Mouse (Mus musculus): ENCODE data around the gene Tbx19.

Tbx19 gene

DNA sequence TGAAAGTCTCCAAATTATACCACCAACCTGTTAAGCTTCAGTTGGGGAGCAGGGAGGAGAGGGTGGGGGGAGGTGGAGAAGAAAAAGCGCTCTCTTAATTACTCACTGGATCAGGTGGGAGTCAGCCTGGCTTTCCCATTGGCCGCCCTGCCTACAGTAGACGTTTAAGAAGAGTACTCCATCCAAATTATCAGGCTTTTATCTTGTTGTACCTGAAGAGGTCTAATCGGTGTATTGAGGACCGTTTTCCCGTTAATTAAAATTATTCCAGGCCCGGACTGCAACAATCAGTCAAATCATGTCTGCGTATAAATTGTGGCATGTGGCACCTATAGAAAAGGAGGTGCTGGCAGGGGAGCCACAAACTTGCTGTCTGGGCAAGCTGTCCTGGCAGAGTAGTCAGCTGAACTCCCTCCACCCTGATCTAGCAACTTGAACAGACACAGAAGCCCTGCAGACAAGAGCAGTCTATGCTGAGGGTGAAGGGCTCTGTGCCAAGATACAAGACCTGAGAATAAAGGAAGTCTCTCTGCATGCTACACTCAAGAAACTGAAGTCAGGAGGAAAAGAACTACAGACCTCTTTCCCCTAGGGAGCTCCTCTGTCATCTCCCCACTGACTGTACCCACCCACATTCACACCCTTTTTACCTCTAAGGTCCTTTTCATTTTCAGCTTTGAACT is at the start of gene Tbx19:
Gene Tbx19, minus strand, starts transcription at position 51 of the 683 bp plus-strand sequence.
- no peak for DNase-seq

DNA sequence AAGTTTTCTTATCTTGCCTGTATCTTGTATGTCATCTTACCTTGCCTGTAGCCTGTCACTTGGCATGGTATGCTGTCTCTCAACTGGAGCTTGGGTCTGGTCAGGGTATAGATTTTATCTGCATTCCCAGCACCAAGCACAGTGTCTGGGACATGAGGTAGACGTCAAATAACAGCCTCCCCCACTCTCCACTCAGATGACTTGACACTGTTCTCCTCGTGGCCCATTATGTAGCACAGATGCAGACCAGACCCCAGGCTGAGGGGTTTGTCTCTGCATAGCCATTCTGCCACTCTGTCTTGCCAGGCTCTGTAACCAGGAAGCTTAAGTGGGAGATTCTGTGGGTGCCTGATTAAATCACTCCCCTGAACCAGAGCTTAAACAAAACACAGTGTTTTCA is 45.0 kb upstream of the Tbx19 start:
- no peak for DNase-seq

DNA sequence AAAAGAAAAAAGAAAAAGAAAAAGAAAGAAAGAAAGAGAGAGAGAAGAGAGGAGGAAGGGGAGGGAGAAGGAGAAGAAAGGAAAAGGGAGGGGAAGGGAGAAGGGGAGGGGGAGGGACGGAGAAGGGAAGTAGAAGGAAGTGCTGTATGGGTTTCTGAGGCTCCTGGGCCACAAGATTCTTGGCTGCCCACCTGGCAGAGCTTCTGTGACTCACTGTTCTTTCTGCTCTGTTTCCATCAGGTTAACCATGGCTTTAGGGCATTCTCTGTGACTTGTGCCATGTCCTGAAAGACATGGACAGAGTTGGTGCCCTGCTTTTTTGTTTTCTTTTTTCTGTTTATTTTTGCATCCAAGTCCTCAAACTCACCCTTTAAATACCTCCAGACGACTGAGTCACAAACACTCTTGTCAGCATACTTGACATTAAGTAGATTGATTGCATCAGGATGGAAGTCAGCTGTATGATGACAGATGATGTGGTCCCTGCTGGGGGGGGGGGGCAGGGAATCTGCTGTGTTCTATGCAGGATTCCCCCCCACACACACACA is 43.0 kb upstream of the Tbx19 start:
- DNase-seq, result no peak

DNA sequence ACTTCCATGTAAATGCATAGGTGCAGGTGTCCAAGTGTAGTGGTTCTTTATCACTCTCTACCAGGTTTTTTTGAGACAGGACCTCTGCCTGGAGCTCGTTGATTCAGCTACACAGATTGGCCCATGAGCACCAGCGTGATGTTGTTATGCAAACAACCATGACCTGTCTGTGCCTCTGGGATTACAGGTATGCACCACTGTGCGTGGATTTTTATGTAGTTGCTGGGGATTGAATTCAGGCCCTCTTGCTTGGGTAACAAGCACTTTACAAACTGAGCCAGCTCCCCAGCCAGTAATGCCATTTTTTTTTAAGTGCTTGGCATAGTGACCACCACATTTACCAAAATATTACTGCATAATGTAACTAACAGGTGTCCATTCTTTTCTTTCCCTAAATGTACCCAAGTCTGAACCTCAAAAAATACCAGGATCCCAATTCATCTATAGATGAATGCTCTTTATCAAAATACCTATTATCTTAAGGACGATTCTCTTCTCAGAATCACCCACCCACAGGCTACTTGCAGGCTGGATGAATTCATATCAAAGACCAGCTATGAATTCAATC is 41.0 kb upstream of the Tbx19 start:
- DNase-seq, result no peak

DNA sequence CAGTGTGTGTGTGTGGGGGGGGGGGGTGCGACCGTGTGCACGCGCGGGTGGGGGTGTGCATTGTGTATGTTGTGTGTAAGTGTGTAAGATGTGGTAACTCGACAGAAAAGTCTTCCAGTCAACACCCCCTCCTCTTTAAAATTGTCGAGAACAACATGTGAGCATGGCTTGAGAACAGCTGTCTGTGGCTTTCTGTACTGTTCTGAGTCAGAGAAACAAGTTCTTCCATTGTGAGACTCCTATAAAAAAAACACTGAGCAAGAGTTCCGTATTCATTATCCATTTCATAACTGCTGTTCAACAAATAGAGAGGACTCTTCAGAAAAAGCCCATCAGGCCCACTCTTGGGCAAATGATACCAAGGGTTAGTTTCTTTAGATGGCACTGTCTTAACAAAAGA is 40.2 kb upstream of the Tbx19 start:
- no peak for DNase-seq

DNA sequence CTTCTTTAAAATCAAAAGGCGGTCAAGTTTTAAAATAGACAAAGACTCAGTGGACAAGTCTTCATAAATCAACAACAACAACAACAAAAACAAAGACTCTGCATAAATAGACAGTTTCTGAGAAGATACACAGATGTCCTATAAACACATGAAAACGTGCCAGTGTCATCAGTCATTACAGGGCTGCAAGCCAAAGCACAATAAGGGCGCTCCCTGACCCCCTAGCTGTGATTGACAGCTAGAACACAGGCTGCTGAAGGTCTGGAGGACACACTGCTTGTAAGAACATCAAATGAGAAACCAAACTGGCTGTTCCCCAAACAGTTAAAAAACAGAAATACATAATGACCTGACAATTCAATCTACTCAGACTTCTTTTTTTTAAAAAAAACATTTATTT is 39.1 kb upstream of the Tbx19 start:
- no peak for DNase-seq

DNA sequence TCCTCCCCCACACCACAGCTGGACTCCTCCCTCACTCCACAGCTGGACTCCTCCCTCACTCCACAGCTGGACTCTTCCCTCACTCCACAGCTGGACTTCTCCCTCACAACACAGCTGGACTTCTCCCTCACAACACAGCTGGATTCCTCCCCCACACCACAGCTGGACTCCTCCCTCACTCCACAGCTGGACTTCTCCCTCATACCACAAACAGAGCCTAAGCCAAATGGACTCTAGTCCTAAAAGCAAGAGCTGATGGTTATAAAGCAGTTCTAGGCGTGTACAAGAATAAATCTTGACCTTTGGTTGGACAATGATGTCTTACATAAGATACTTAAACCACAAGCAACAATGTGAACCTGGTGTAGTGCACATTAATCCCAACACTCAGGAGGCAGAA is 38.4 kb upstream of the Tbx19 start:
- no peak for DNase-seq

DNA sequence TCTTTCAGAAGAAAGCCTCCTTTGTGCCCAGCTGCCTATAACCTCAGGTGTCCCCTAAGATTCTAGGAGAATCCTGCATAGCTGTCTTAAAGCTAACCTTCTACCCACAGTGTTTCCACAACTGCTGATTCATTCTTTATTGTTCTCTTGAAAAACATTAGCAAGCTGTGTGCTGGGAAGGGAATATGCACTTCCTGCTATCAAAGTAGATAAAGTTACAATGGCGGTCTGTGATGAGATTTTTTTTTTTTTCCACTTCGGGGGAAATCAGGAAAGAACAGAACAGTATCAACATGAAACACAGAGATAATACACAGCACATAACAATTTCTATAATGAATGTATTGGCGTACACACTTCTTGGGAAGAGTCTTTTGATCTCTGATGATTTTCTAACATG is 37.3 kb upstream of the Tbx19 start:
- DNase-seq, result no peak

DNA sequence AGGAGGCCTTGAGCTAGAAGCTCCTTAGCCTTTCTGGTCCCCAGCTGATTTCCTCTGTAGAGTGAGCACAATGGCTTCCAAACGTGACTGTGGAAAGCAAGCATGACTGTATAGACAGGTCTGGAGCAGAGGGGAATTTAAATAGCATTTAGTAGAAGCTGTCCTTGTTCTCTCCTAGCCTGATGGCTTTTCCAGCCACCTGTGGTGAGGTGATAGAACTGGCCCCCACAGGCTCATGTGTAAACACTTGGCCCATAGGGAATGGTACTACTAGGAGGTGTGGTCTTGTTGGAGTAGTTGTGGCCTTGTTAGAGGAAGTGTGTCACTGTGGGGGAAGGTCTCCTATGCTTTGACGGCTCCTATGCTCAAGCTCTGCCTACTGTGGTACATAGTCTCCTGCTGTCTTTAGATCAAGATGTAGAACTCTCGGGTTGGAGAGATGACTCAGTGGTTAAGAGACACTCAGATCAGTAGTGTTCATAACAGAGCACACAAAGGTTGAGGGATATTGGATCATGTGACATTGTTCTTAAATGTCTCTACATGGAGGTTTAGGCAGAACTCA is 34.9 kb upstream of the Tbx19 start:
- no peak for DNase-seq

DNA sequence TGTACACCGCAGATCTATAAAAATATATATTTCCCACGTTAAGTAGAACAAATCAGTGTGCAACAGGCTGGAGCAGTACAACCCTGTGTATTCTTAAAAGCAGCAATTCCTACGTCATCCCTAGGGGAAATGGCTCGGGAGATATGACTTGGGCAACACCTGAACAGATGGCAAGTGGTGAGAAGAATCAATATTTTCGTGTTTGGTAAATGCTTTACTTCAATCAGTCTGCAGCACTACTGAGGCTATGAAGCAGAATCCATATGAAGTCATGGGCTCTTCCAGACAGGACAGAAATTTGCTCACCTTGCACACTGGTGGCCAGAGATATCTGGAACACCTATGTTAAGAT is 34.1 kb upstream of the Tbx19 start:
- DNase-seq, result no peak

DNA sequence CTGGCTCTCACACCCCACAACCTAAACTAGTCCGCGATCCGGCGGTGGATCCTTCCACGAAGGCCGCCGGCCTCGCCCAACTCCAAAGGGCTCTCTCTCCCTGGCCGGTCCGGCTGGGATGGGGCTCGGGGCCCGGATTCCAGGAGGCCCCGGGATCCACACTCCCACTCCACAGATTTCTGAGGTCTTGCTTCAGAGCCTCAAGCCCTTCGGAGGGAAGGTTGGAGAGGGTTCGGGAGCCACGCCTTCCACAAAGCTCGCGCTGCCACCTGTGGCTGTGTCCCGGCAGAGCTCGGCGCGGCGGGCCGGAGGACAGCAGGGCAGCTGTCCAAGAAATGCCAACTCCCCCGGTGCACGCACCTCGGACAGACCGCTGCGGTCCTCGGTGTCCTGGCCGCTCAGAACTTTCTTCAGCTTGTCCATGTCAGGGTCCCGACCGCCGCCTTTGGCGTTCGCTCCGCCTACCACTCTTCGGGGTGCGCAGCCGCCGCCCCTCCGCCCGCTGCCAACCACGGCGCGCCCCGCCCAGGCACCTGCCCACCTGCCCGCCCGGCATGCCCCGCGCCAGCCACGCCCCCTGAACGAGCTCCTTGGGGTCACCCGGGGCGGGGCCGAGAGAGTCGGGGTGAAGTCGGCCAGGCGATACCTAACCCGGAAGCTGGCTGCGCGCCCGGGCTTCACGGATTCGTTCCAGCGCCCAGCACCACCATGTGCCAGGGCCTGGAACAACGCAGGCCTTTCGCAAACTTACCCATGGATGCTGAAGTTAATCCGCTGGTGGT is 33.5 kb upstream of the Tbx19 start, which contains the start of gene Sft2d2:
Gene Sft2d2, minus strand, starts transcription at position 559 of the 782 bp plus-strand sequence.
- peak; percentile 94 to 97 for DNase-seq

DNA sequence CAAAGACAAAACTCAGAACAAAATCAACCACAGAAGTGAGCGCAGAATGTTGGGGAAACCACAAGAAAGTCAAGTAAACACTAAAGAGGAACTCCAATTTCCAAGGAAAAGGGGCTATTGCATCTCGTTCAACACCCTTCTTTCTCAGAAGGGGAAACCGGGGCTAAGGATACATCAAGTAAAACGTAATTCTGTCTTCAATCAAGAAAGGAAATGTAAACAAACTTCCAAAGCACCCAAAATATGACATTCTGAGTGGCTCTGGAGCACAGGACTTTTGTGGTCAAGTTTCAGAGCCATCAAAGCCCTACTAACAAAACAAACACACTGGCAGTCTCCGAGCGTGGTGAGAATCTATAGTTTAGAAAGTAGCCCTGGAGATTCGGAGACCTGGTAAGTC is 32.9 kb upstream of the Tbx19 start:
- DNase-seq, result no peak

DNA sequence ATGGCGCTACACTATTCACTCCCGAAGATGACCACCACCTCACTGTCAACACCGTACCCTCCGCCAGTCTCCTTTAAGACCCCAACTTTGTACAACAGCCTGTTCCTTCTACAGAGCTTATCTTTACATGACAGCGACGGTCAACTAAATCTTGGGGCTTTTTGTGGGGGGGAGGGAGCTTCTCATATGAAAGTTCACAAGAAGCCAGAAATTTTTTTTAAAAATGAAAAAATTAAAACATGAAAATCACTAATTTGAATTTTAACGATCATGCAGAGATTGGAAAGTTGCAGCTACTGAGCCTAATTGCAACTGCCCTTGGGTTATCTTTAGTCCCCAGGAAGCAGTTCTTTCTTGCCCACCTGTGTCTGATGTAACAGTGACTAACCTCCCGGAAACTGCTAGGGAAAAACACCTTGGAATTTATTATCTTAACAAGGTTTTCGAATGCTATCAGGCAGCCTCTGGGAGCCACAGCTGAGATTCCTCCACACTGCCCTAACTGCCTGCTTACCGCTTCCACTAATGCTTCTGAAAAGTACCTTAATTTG is 32.2 kb upstream of the Tbx19 start:
- DNase-seq, result no peak

DNA sequence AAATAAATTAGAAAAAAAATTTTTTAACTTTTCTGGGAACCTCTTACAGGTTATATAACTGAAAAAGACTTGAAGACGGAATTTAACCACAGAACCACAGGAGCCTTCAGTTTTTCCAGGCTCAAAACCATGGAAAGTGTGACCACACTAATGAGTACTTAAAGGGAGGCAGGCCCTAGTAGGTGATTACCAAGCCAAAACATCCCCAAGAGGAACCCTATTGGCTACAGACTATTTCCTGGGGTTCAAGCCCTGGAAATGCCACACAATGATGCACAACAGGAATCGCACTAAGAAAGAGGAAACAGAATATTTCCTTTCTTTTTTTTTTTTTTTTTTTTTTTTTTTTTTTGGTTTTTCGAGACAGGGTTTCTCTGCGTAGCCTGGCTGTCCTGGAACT is 31.5 kb upstream of the Tbx19 start:
- DNase-seq, result no peak

DNA sequence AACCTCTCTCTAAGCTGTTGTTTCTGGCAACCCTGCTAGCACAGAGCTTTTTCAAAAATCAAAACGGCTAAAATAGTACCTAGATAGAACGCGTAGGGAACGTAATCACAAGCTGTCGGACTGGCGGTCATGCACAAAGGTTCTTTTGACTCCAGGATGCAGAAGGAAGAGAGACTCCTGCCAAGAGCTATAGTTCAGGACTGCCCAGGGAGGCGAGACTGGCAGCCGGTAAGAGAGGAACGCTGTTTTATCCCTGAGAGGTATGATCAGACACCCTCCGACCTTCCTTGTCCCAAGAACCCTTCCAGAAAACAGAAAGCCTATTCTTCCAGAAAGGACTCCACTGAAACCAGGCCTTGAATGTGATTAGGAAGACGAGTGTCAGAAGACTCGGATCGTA is 31.0 kb upstream of the Tbx19 start:
- DNase-seq, result no peak

DNA sequence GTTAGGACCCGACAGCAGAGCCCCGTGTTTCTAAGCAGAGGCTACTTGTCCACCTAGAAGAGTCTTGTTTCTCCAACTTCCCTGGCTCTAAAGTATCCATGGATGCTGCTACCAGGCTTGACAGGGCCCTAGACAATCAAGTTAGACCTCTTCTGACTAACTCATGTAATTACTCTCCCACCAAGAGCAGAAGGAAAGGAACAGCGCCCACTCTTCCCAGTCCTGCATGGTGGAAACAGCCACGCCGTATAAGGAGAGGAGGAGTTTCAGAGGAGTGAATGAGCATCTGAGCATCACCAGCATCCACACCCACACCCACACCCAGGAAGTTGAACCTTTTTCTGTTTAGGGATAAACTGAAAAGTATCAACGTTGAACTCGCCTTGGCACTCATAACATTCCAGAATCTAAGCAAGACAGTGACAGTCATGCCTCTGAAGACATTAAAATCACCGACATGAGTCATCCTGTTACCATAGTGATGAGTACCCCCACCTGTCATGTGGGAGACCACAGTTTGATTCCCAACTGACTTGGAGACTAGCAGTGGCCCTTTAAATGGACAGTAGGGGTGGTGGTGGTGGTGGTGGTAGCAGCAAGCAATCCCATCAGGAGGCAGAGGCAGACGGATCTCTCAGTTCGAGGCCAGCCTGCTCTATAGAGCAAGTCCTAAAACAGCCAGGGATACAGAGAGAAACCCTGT is 30.1 kb upstream of the Tbx19 start:
- no peak for DNase-seq

DNA sequence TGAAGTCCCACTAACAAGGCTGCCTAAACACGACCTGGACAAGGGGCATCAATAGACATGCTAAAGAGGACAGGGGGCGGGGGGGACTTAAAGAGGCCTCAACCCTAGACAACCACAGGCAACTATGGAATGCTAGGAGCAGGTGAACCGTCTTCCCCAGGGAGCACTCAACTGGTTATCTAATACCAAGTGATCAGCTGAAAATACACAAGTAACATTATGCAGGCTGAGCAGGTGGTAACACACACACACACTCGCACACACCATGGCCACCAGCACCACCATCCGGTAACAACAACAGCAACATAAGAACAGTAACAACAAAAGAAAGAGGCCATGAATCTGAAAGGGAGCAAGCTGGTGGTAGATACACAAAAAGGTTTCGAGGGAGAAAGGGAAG is 29.5 kb upstream of the Tbx19 start:
- no peak for DNase-seq

DNA sequence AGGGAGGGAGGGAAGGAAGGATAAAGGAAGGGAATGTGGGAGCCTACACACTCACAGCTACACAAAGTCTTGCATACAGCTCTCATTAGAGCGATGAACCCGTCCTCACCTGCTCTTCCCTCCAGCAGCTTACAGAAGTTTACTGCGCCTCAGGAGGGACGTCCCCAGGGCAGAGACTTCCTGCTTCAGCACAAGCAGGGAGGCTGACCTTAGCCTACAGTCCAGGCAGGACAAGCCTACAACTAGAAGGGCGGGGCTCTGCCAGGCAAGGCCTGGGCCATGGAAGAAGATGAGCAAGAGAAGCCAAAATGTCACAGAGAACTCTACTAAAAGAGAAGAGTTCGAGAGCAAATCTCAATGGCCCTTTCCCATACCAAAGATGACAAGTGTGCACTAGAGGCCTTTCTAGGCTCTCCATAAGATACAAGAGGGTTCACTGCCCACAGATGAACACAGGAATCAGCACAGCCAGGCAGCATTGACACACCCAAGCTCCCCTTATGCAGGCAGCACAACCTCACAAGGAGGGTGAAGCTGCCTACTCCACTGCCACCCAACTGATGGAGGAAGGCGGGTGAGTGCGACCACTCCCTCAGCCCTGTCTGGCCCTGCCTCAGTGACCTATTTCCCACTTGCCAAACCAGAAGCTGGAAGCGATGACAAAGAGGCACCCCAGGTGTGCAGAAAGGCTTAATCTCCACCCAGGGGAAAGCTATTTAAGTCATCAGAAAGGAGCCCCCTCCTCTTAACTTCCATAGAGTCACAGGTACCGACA is 28.4 kb upstream of the Tbx19 start:
- peak in 1 of 2 experiments; percentile 35 for DNase-seq

DNA sequence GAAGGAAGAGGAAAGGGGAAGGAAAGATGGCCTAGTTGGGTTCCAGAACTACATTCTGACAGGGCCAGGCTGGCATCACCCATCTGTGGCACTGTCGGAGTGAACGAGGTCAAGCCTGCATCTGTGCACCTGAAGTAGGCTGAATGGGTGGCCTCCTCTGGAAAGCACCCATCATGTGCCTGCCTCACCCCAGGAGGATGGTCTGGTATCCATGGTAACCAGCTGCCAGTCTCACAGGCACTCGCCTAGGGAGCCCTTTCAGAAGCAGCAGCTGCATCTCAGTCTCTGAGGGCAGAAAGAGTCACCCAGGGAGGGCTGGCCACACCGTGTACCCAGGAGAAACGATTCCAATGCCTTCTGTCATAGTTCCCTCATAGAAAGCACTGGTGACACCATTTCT is 26.8 kb upstream of the Tbx19 start:
- no peak for DNase-seq

DNA sequence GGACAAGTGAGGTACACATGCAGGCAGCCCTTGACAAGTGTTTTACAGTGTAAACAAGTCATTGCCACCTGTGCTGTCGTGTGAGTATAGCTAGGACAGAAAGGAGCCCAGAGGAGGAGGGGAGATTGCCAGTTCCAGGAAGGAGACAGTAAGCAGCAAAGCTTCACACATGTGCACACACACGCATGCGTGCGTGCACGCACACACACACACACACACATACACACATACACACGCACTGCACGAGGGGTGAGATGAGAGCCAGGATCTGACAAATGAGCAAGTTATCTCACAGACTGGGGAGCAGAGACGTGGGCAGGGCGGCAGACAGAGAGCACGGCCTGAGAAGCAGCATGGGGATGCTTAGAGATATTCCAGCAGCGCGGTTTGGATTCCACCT is 25.9 kb upstream of the Tbx19 start:
- no peak for DNase-seq

DNA sequence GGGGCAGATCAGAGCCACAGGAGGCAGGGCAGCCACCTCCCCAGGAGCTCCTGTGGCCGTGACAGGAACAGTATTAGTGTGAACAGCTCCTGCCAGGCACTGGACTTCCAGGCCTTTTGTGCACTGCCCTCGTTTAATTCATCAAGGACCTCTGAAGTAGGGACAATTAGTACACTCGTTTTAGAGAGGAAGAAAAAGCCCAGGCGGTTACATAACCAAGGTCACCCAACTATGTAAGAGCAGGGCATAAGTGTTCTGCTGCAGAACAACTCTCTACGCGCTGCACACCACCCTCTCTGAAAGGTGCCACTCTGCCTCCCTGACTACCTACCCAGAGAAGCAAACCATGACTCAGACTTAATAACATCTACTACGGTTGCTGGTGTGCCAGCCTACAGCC is 24.5 kb upstream of the Tbx19 start:
- no peak for DNase-seq

DNA sequence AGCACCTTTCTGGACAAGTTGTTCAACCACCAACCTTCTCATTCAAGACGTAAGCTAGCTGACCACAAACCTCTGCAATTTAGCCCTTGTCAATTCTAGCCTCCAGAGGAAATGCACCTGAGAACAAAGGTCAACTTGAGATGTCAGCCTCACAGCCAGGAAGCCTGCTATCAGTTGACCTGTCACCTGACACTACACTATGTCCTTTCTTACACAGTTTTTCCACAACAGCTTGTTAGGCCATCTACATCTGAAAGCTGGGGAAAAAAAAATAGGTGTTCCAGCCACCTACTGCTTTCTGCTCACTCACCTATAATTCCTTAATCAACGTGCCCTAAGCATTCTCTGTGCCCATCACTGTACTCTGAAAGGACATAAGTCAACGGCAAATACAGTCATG is 23.6 kb upstream of the Tbx19 start:
- no peak for DNase-seq
